Mouse (Mus musculus): ENCODE data around the gene Prcp. TPM values are rescaled to one million over a fixed set of nuclear protein-coding genes. Genes with fewer than 3 reads are reported as not detected.
"Not testable (repeated sequence)": the region's sequence is repeated elsewhere in the genome, so short reads cannot be mapped to it uniquely, and the experiment has no call there.

Gene Prcp
- polyA plus RNA-seq, 2 experiments from 2014 or later: 16.3 to 22.9 TPM

- no peak for ATAC-seq
These were observed 16.5 kb downstream of the Prcp start for GRCm38 (mm10) chr7:92890618-92891230.

- peak; percentile 78 for ATAC-seq
These were observed 19.2 kb downstream of the Prcp start for GRCm38 (mm10) chr7:92893478-92893877.

GRCm38 (mm10) chr7:92896036-92896435 is 21.8 kb downstream of the Prcp start:
- no peak for ATAC-seq

- ATAC-seq: no peak
These were observed 22.8 kb downstream of the Prcp start for GRCm38 (mm10) chr7:92897021-92897420.

- ATAC-seq: peak; percentile 98
These were observed 29.2 kb downstream of the Prcp start for GRCm38 (mm10) chr7:92903360-92904038.

DNA sequence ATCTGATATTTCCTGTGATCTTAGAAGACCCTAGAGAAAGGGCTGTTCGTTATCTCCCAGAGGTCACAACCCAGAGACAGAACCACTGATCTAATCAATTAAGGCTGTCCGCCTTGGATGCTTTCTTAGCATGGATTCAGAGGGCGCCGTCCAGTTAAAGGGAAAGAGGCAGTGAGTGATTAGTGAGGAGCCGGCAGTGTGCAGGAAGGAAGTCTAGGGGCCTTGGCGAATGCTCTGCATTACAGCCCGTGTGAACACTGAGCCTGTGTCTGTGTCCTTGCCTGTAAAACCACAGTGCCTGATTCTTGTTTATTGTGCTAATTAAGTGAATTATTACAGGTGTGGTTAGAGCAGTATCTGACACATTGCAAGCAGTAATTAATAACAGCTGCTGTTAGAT is 30.0 kb downstream of the Prcp start:
- ATAC-seq: not testable (repeated sequence)

- ATAC-seq: no peak
These were observed 46.0 kb downstream of the Prcp start for GRCm38 (mm10) chr7:92920172-92920856.

- ATAC-seq: no peak
These were observed 46.5 kb downstream of the Prcp start for GRCm38 (mm10) chr7:92920857-92921172.

DNA sequence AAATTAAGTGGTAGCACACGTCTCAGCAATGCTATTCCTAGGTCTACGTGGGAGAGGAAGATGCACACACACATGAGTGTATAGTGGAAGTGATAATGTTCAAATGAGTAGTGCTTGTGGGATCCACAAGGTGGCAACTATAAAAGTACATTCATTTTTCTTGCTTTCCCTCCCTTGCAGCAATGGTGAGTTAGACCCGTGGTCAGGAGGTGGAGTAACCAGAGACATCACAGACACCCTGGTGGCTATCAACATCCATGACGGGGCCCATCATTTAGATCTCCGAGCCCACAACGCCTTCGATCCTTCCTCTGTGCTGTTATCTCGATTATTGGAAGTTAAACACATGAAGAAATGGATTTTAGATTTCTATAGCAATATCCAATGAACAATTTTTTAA is 58.5 kb downstream of the Prcp start:
- no peak for ATAC-seq

- ATAC-seq: not testable (repeated sequence)
These were observed 59.2 kb downstream of the Prcp start for GRCm38 (mm10) chr7:92933308-92933948.

GRCm38 (mm10) chr7:92936747-92937146 is 62.5 kb downstream of the Prcp start:
- ATAC-seq: no peak

DNA sequence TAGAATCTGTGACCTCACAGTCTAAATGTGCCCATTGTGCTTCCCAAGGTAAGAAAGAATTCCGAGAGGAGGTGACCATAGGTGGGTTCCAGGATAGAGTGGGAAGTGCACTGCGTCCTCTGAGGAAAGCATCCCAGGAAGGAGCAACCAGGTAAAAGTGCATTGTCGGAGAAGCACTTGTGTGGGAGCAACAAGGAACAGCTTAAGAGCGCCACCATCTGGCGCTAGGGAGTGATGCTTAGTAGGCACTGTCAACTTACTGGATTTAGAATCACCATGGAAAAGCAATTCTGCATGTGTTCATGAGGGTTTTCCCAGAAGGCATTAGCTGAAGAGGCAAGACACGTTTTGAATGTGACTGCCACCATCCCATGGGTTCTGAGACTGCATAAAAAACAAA is 63.7 kb downstream of the Prcp start:
- no peak for ATAC-seq

- ATAC-seq: no peak
These were observed 65.5 kb downstream of the Prcp start for GRCm38 (mm10) chr7:92939776-92940175.

DNA sequence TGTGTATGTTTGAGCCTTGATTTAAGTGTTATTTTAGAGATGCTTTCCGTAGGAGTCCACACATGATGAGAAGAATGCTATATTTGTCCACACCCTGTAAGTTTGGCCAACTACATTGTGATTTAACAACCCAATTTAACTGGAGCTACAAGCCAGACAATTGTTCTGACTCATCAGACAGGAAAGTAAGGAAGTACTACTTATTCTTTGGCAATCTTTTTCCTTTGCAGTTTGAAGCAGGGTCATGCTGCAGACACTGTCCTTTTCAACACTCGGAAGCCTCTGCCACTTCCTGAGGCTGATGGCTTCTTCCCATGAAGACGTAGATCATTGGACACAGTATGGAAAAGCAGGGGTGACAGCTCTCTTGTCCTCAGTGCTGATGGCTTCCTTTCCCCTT is 76.5 kb downstream of the Prcp start:
- no peak for ATAC-seq

- ATAC-seq: no peak
These were observed 77.9 kb downstream of the Prcp start for GRCm38 (mm10) chr7:92952210-92952609.

- ATAC-seq: no peak
These were observed 85.5 kb downstream of the Prcp start for GRCm38 (mm10) chr7:92959758-92960157.

DNA sequence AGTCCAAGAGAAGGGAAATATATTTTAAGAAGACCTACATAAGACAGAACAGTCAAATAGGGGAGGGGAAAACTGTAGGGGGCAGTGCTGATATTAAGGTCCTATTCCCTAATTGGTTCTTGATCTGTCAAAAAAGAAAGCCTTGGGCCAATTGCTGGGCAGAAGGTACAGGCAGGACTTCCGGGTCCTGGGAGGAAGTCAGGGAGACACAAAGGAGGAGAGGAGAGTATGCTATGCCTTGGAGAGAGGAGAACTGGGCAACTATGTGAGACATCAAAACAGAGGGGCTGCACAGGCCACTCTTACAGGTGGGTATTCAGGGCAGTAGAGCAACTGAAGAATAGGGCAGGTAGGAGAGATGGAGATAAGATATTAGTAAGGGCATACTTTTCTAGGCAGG is 87.6 kb downstream of the Prcp start:
- ATAC-seq: no peak

- no peak for ATAC-seq
These were observed 90.7 kb downstream of the Prcp start for GRCm38 (mm10) chr7:92964754-92965501.

- ATAC-seq: no peak
These were observed 93.3 kb downstream of the Prcp start for GRCm38 (mm10) chr7:92967381-92968127.

GRCm38 (mm10) chr7:92977429-92977828 is 103.2 kb downstream of the Prcp start:
- no peak for ATAC-seq

DNA sequence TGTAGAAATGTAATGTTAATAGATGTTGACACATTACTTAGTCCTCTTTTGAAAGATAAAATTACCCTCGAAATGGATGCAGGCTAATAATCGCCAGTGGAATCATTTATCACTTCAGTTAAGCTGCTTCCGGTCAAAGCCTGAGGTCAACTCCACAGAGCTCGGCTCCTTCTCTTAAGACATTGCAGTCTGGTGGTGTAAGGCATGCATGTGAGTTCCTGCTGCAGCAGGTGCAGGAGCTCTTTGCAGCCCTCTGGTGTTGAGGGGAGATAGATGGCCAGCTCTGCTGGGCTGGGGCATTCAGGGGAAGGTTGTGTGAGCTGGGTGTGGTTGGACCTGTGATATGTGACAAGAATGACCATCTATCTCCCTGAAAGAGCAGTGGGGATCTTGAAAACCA is 104.0 kb downstream of the Prcp start:
- ATAC-seq: no peak

- not testable (repeated sequence) for ATAC-seq
These were observed 104.5 kb downstream of the Prcp start for GRCm38 (mm10) chr7:92978720-92979119.

Data from activated CD4-positive, CD25-positive, alpha-beta regulatory T cell, adult 4 months (primary cell).